Mouse (Mus musculus) heart, embryonic 14.5 days (tissue): Measurements from ENCODE around the gene Pus7l. TPM values are rescaled to one million over a fixed set of nuclear protein-coding genes. Genes with fewer than 3 reads are reported as not detected.

ENCODE experiments used
- polyA plus RNA-seq: library from polyadenylated mRNA; unstranded; fragments of >200 nt; fragmentation: Nextera tagmentation; extraction: Ambion mirVana; gene quantifications from 2 replicates; pipeline ENCODE4 v1.2.1, GENCODE M21; 2014

The Pus7l gene
- polyA plus RNA-seq, 1 experiment from 2014 or later = 4.1 TPM

Other genes with a start within 250 kb of the Pus7l start
- gene Adamts20, start 78.1 kb downstream of the Pus7l start, polyA plus RNA-seq = 0.88 and 1.1 TPM in 2 replicates
- gene Irak4, start 96 bp upstream of the Pus7l start, polyA plus RNA-seq = 3.8 and 5.1 TPM in 2 replicates
- 44.6 and 47.1 TPM in 2 replicates for gene Twf1, start 46.3 kb upstream of the Pus7l start, polyA plus RNA-seq
- gene Tmem117, start 85.7 kb upstream of the Pus7l start, polyA plus RNA-seq = 1.9 and 2.0 TPM in 2 replicates